Mouse (Mus musculus) E14TG2a.4 (cell line): ENCODE data around the gene Rnf24.
A peak's percentile ranks its signal among the peaks of the same experiment; 100 is the strongest.

Experiments used
- H3K27me3 ChIP-seq: 2 replicates; pipeline ENCODE4 v1.6.1; 2014; ENCODE audit warnings: low read length, control low read depth; ENCODE audit not compliant: insufficient read depth
- H3K36me3 ChIP-seq: 2 replicates; pipeline ENCODE4 v1.6.1; 2014; ENCODE audit warnings: low read length, control low read depth; ENCODE audit not compliant: insufficient read depth
- H3K4me1 ChIP-seq: replicated peaks from 2 replicates; pipeline ENCODE4 v1.6.1; 2014; ENCODE audit warnings: low read depth, low read length, control low read depth
- H3K4me3 ChIP-seq: replicated peaks from 2 replicates; pipeline ENCODE4 v1.5.1; 2014; ENCODE audit warnings: mild to moderate bottlenecking, low read length
- H3K9me3 ChIP-seq: 2 replicates; pipeline ENCODE4 v1.6.1; 2014; ENCODE audit warnings: low read length, control low read depth
- CTCF ChIP-seq: conservative IDR thresholded peaks from 2 replicates; pipeline ENCODE4 v1.5.1; 2014; ENCODE audit warnings: low read length
- NANOG ChIP-seq: IDR thresholded peaks from 2 replicates; pipeline ENCODE4 v1.6.1; 2014; ENCODE audit warnings: borderline replicate concordance, low read length, mixed read lengths
- POU5F1 ChIP-seq: IDR thresholded peaks from 2 replicates; pipeline ENCODE4 v1.6.1; 2014; ENCODE audit warnings: low read length, borderline replicate concordance

Rnf24 gene

GRCm38 (mm10) chr2:131351968-131352746 lies 535 bp downstream of the Rnf24 start:
- TF ChIP-seq POU5F1 (no peak), NANOG (no peak), CTCF (no peak)
- Histone ChIP-seq H3K4me3 (peak overlapping the region; percentile 95), H3K4me1 (peaks cover 28% of the 10 kb centered on the region), H3K9me3 (no peaks in the 10 kb centered on the region), H3K36me3 (no peaks in the 10 kb centered on the region), H3K27me3 (peaks cover 7% of the 10 kb centered on the region)

GRCm38 (mm10) chr2:131351471-131351870 lies 1.2 kb downstream of the Rnf24 start:
- Histone ChIP-seq H3K27me3 (peaks cover 7% of the 10 kb centered on the region), H3K9me3 (no peaks in the 10 kb centered on the region), H3K4me1 (peaks cover 28% of the 10 kb centered on the region), H3K4me3 (peak overlapping the region; percentile 95), H3K36me3 (no peaks in the 10 kb centered on the region)
- TF ChIP-seq NANOG (no peak), CTCF (no peak), POU5F1 (no peak)

GRCm38 (mm10) chr2:131350301-131350700 lies 2.4 kb downstream of the Rnf24 start:
- no peaks in the 10 kb centered on the region for H3K36me3 ChIP-seq
- peaks cover 24% of the 10 kb centered on the region for H3K4me1 ChIP-seq
- H3K4me3 ChIP-seq = no peak overlapping the region
- peaks cover 7% of the 10 kb centered on the region for H3K27me3 ChIP-seq
- no peaks in the 10 kb centered on the region for H3K9me3 ChIP-seq
- TF ChIP-seq CTCF = no peak
- no peak for TF ChIP-seq POU5F1
- TF ChIP-seq NANOG = no peak

GRCm38 (mm10) chr2:131345556-131345955 lies 7.1 kb downstream of the Rnf24 start:
- H3K4me3 ChIP-seq = no peak overlapping the region
- no peaks in the 10 kb centered on the region for H3K36me3 ChIP-seq
- H3K4me1 ChIP-seq = no peaks in the 10 kb centered on the region; the same call in 1 of the 2 replicates
- TF ChIP-seq POU5F1 (no peak), CTCF (no peak), NANOG (no peak)
- no peaks in the 10 kb centered on the region for H3K27me3 ChIP-seq
- no peaks in the 10 kb centered on the region for H3K9me3 ChIP-seq

GRCm38 (mm10) chr2:131344449-131344848 lies 8.2 kb downstream of the Rnf24 start:
- H3K4me1 ChIP-seq = no peaks in the 10 kb centered on the region
- H3K4me3 ChIP-seq = no peak overlapping the region
- H3K36me3 ChIP-seq = no peaks in the 10 kb centered on the region
- H3K27me3 ChIP-seq = no peaks in the 10 kb centered on the region
- H3K9me3 ChIP-seq = no peaks in the 10 kb centered on the region
- TF ChIP-seq POU5F1 = no peak
- TF ChIP-seq NANOG = no peak
- TF ChIP-seq CTCF = no peak

- no peaks in the 10 kb centered on the region for H3K4me1 ChIP-seq
- no peak overlapping the region for H3K4me3 ChIP-seq
- H3K36me3 ChIP-seq = no peaks in the 10 kb centered on the region
- TF ChIP-seq NANOG = no peak
- TF ChIP-seq CTCF = no peak
- TF ChIP-seq POU5F1 = no peak
- H3K27me3 ChIP-seq = no peaks in the 10 kb centered on the region
- no peaks in the 10 kb centered on the region for H3K9me3 ChIP-seq
Observed at GRCm38 (mm10) chr2:131337602-131338001, 15.1 kb downstream of the Rnf24 start.

GRCm38 (mm10) chr2:131330548-131330947 lies 22.1 kb downstream of the Rnf24 start:
- no peak for TF ChIP-seq CTCF
- TF ChIP-seq POU5F1 = no peak
- TF ChIP-seq NANOG = no peak
- H3K27me3 ChIP-seq = no peaks in the 10 kb centered on the region
- H3K4me1 ChIP-seq = no peaks in the 10 kb centered on the region
- no peaks in the 10 kb centered on the region for H3K36me3 ChIP-seq
- H3K9me3 ChIP-seq = no peaks in the 10 kb centered on the region
- no peak overlapping the region for H3K4me3 ChIP-seq

- no peaks in the 10 kb centered on the region for H3K9me3 ChIP-seq
Observed at GRCm38 (mm10) chr2:131328981-131329380, 23.7 kb downstream of the Rnf24 start.

More at GRCm38 (mm10) chr2:131328981-131329380, 23.7 kb downstream of the Rnf24 start:
- Histone ChIP-seq H3K4me1 (no peaks in the 10 kb centered on the region), H3K27me3 (no peaks in the 10 kb centered on the region), H3K4me3 (no peak overlapping the region), H3K36me3 (no peaks in the 10 kb centered on the region)
- TF ChIP-seq POU5F1 (no peak), CTCF (no peak), NANOG (no peak)
